Mouse (Mus musculus): ENCODE measurements around the gene Tulp1.
"Not testable (repeated sequence)": the region's sequence is repeated elsewhere in the genome, so short reads cannot be mapped to it uniquely, and the experiment has no call there.

DNA sequence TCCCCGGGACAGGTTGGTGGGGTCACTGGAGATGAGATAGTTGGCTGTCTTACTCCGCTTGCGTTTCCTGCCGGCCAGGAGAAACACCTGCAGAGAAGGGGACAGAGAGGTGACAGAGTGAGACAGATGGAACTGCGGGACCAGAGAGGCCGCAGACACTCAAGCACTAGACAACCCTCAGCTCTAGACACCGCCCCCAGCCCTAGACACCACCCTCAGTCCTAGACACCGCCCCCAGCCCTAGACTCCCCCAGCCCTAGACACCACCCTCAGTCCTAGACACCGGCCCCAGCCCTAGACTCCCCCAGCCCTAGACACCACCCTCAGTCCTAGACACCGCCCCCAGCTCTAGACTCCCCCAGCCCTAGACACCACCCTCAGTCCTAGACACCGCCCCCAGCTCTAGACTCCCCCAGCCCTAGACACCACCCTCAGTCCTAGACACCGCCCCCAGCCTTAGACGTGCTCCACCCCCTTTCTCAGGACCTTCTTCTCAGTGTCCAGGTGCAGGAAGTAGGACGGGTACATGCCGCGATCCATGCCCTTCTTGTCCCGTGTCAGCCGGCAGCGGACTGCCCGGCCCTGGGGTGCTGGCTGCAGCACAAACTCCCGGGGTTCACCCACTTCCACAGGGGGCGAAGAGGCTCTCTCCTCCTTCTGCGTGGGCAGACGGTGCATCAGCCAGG is 6.3 kb downstream of the Tulp1 start:
- TF ChIP-seq CTCF (IDR thresholded peaks at IDR 0.05; ENCODE audit: borderline replicate concordance, insufficient read depth, low read length); POLR2A (IDR thresholded peaks at IDR 0.05; ENCODE audit: low read depth, low read length): not testable (repeated sequence)

Measured in embryonic fibroblast, embryonic 13.5 days (primary cell).